Mouse (Mus musculus): Measurements from ENCODE around the gene Atp6v0e.

Gene Atp6v0e

GRCm38 (mm10) chr17:26640286-26640740 is 22.7 kb upstream of the Atp6v0e start:
- no peak for DNase-seq

DNA sequence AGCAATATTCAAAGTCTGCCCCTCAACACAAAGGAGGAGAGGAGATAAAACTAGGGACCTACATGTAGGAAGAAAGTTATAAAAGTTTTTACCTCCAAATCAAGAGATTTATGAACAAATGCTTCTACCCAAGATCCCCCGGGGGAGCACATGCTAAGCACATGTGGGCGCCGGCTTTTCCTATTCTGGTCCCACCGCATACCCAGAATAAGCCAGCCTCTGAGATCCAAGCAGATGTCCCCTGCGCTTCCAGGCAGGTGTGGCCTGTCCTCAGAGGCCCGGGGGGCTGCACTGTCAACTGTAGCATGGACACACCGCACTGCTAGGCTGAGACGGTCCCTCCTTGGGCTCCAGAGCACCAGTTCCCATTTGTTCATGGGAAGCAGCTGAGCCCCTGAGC is 19.6 kb upstream of the Atp6v0e start:
- no peak for DNase-seq

- no peak for DNase-seq
These were observed 19.0 kb upstream of the Atp6v0e start for GRCm38 (mm10) chr17:26643993-26644392.

DNA sequence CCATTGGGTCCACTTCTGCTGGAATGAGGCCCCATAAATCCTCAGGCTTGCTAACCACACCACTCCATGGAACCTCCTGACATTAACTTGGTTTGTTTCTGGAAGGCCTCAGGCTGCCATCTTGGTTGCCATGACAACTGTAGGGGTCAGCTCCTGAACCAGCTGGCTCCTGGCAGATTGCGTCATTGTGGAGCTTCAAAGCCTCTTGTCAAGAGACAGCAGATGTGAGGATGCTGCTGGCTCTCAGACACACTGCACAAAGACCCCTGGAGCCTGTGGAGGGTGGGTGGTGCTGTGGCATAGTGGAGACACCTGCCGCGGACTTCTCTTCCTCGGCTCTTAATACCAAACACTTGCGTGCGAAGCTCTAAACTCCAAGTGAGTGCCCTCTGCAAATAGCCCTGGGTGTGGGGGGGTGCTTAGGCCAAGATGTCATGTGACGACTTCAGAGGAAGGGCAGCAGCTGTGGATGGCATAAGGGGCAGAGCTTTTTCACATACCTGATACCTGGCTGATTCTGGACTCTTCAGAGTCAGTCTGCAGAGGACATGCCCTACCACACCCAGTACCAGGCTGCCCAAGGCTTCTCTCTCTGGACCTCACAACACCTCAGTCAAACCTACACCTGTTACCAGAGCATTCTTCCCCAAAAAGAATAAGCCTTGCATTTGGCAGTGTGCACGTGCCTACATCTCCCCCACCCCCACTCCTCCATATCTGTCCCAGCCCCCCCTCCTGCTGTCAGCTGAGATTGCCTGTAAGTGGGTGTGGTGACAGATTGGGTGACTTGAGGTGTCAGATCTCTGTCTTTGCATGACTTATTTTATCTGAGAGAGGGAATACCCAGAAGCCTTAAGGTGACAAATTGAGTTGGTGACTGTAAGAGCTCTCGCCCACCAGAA is 18.3 kb upstream of the Atp6v0e start:
- no peak for DNase-seq

GRCm38 (mm10) chr17:26645411-26645854 is 17.6 kb upstream of the Atp6v0e start:
- no peak for DNase-seq

GRCm38 (mm10) chr17:26647283-26647682 is 15.7 kb upstream of the Atp6v0e start:
- DNase-seq = no peak

DNA sequence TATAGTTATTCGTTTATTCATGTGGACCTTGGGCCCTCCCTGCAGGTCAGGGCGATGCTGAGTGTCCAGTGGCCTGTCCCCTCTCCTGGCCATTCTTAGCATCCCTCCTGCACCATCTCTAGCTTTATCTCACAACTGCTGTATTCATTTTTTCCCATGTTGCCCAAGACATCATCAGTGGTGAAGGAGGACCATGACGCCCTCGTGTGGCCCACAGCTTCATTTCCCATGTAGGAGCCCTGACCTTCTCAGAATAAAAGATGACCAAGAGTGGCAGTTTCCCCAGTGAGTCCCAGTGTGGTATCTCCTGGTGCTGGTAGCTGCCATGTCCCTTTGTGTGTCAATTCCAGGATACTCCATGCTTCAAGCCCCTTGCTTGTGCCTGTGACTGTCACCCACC is 13.5 kb upstream of the Atp6v0e start:
- no peak for DNase-seq

- peak; percentile 57 for DNase-seq
These were observed 12.3 kb upstream of the Atp6v0e start for GRCm38 (mm10) chr17:26650451-26651363.

DNA sequence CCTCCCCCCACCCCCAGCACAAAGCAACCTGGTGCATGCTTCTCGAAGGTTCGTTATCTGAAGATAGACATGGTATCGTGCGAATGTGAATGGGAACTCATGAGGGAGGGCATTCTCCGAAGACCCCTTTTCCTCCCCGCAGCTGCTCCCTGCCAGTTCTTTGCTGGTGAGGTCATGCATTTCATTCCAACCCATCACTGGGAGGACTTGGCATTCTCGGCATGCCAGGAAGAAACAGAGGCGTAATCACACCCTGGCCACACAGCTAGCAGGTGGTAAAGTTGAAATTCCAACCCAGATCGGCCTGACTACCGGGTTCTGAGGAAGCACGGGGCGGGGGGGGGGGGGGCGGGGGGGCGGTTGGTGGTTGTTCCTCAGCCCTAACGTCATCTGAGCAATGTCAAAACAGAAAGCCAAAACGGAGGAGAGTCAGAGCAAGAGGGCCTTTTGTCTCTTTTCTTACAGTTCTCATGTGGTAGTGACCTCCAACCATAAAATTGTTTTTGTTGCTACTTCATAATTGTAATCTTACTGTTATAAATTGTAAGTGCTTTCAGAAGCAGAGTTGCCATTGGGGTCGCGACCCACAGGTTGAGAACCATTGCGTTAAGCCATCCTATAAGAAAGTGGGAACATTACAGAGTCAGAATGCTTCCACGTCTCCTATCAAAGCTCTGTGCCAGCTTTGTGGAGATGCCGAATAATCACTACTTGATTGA is 4.0 kb upstream of the Atp6v0e start:
- no peak for DNase-seq

DNA sequence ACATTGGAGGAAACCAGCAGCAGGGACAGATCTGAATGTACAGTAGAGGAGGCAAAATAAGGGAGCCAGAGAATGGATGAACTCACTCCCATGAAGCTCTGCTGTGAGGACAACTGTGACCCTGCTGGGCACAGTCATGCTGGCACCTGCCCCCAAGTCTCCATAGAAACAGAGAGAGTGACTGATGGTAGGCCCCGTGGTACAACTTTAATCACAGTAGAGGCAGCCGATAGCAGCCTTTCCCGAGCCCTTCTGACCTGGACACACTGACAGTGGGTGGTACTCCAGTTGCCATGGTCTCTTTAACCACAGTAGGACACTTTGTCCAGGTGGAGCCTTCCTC is 3.5 kb upstream of the Atp6v0e start:
- no peak for DNase-seq

DNA sequence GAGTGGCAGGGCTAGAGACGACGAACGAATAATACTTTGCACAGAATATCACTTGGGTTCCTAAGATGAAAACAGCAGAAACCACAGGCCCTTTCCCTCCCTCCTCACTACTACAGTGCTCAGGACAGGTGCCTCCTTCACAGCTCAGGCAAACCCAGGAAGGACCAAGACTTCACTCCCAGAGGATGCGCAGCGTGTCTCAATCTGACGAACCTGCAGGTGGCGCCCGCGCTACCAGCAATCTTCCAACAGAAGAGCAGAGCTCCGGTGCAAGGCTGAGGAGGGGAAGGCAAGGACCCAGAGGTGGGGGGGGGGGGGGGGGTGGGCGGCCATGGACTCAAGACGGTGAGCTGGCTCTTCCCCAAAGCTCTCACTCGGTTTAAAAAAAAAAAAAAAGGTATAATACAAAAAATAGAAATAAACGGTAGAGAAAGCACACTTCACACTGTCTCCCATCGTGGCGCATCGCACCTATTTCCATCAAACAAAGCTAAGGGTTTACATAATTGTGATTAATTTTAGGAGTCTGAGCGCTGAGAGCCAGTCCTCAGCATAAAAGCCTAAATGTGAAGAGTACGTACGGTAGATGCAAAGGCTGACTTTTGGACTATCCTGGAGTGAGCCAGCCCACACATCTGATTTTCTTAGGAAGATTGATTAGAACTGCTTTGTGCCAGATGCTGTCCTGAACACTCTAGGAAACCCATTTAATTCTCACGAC is 2.7 kb upstream of the Atp6v0e start:
- DNase-seq = peak; percentile 87

GRCm38 (mm10) chr17:26662204-26662603 is 827 bp upstream of the Atp6v0e start:
- no peak for DNase-seq

GRCm38 (mm10) chr17:26665600-26665999 is 2.6 kb downstream of the Atp6v0e start:
- no peak for DNase-seq

- no peak for DNase-seq
These were observed 8.2 kb downstream of the Atp6v0e start for GRCm38 (mm10) chr17:26671268-26671667.

DNA sequence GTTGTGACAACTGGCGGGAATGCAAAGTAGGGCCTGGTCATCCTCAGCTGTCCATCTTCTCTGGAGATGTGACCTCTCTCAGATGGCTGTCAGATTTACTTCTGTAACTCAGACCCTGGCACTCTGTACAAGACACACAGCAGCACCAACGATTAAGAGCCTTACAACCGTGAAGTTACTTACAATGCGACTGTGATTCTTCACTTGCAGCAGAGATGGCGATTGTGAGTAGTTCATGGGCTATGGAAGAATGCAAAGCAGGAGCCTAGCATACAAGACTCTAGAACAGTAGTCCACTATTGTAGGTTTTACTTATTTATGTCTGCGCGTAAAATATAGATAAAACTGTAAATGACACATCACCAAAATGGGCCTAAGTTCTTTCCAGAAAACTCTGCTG is 12.8 kb downstream of the Atp6v0e start:
- DNase-seq = no peak

DNA sequence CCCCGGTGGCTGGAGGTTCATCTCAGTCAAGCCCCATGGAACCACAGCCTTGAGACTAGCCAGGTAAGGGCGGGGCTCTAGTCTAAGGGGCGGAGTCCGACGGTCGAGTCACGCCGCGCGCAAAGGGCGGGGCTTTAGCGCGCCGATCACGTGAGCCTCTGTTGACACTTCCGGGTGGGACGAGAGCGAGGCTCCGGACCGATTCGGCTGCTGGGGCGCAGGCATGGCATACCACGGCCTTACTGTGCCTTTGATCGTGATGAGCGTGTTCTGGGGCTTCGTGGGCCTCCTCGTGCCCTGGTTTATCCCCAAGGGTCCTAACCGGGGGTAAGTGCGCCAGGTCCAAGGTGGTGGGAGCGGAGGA is 13.2 kb downstream of the Atp6v0e start:
- DNase-seq = peak; percentile 91

DNA sequence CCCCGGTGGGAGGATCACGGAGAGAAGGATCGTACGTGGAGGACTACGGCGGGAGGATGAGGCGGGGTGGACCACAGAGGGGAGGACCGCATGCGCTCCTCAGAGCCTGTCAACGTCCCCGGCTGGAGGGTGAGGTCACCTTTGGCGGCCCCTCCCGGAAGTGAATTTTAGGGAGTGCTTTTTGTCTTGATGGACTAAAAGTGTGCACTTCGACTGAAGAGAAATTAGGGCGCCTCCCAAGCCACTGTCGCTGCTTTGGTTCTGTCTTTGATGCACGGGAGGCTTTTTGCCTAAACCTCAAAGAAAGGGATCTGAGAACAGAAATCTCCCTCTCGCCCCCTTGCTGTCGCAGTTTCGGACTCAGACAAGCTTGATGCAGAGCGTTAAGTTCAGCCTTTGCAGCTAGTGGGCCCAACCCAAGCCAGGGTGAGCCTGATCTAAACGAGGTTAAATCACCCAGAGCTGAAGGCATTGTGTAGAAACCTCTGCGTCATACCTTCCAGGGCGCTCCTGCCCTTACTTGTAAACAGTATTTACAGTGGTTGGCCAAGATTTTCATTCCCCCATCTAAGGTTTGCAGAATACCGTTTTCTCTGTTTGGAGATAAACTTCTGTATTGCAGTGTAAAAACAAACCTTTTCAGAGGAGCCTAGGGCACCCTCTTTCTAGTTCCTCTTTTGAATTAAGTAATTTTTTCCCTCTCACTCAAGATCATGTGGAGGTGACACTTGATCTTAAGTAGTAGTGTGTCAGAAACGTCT is 13.8 kb downstream of the Atp6v0e start:
- peak; percentile 74 for DNase-seq

- DNase-seq = no peak
These were observed 14.9 kb downstream of the Atp6v0e start for GRCm38 (mm10) chr17:26677711-26678637.

- no peak for DNase-seq
These were observed 18.2 kb downstream of the Atp6v0e start for GRCm38 (mm10) chr17:26681276-26681675.

DNA sequence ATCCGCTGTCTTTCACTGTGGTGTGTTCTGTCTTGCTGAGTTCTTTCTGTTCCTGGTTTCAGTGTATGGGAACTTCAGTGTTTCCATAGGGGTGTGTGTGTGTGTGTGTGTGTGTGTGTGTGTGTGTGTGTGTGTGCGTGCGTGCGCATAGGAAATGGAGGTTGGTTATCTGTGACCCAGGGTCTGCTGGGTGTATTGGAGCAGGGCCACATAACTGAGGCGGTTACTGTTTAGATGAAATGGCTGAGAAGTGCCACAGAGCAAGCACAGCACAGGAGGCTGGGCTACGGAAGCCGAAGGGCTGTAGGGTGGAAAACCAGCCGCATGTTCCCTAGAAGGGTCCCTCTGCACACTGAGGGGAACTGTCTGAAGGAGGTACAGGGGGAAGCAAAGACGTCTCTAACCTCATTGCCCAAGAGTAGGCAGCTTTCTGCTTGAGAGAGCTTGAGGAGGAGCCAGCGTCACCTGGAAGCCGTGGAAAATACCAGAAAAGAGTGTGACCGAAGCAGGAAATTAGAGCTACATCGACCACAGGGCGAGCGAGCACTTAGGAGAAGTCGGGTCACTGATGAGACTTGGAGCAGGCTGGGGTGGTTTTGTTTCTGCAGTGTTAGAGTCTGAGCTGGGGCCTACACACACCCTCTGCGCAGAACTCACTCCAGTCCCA is 23.4 kb downstream of the Atp6v0e start:
- DNase-seq = no peak
